Mouse (Mus musculus): ENCODE data around the gene Pax6.

The Pax6 gene

GRCm38 (mm10) chr2:105668271-105669270 lies at the start of gene Pax6:
Gene Pax6, plus strand, starts transcription at chr2:105668900.
- DNase-seq (ENCODE audit: low read depth, low spot score), result no peak

GRCm38 (mm10) chr2:105648933-105649332 lies 19.8 kb upstream of the Pax6 start:
- no peak for DNase-seq (ENCODE audit: low read depth, low spot score)

- no peak for DNase-seq (ENCODE audit: low read depth, low spot score)
Measured at GRCm38 (mm10) chr2:105656456-105656855, 12.2 kb upstream of the Pax6 start.

- no peak for DNase-seq (ENCODE audit: low read depth, low spot score)
Measured at GRCm38 (mm10) chr2:105659350-105659749, 9.3 kb upstream of the Pax6 start.

GRCm38 (mm10) chr2:105659926-105660873 lies 8.5 kb upstream of the Pax6 start:
- DNase-seq (ENCODE audit: low read depth, low spot score), result no peak

GRCm38 (mm10) chr2:105660874-105661622 lies 7.7 kb upstream of the Pax6 start:
- no peak for DNase-seq (ENCODE audit: low read depth, low spot score)

GRCm38 (mm10) chr2:105661623-105662066 lies 7.1 kb upstream of the Pax6 start:
- DNase-seq (ENCODE audit: low read depth, low spot score), result no peak

GRCm38 (mm10) chr2:105662121-105662520 lies 6.6 kb upstream of the Pax6 start:
- DNase-seq (ENCODE audit: low read depth, low spot score), result no peak

GRCm38 (mm10) chr2:105662606-105663005 lies 6.1 kb upstream of the Pax6 start:
- DNase-seq (ENCODE audit: low read depth, low spot score), result no peak

GRCm38 (mm10) chr2:105663101-105663511 lies 5.6 kb upstream of the Pax6 start:
- DNase-seq (ENCODE audit: low read depth, low spot score), result no peak

- no peak for DNase-seq (ENCODE audit: low read depth, low spot score)
Measured at GRCm38 (mm10) chr2:105664996-105665395, 3.7 kb upstream of the Pax6 start.

GRCm38 (mm10) chr2:105665491-105666250 lies 3.0 kb upstream of the Pax6 start:
- DNase-seq (ENCODE audit: low read depth, low spot score), result no peak

- DNase-seq (ENCODE audit: low read depth, low spot score), result no peak
Measured at GRCm38 (mm10) chr2:105666331-105666730, 2.4 kb upstream of the Pax6 start.

GRCm38 (mm10) chr2:105666763-105667625 lies 1.7 kb upstream of the Pax6 start:
- no peak for DNase-seq (ENCODE audit: low read depth, low spot score)

- no peak for DNase-seq (ENCODE audit: low read depth, low spot score)
Measured at GRCm38 (mm10) chr2:105667626-105667950, 1.1 kb upstream of the Pax6 start.

GRCm38 (mm10) chr2:105669371-105669861 lies 716 bp downstream of the Pax6 start:
- DNase-seq (ENCODE audit: low read depth, low spot score), result no peak

GRCm38 (mm10) chr2:105669881-105670730 lies 1.4 kb downstream of the Pax6 start:
- no peak for DNase-seq (ENCODE audit: low read depth, low spot score)

GRCm38 (mm10) chr2:105670731-105671095 lies 2.0 kb downstream of the Pax6 start:
- DNase-seq (ENCODE audit: low read depth, low spot score), result no peak

All from embryo, embryonic 11.5 days (tissue).